Mouse (Mus musculus) stomach, embryonic 15.5 days (tissue): ENCODE measurements around the gene Dap. TPM values are rescaled to one million over a fixed set of nuclear protein-coding genes. Genes with fewer than 3 reads are reported as not detected.

Experiments used
- ATAC-seq: fragments of 200-750 bp; cut with Nextera tagmentation; 2 replicates; pipeline ENCODE4 v1.8.0; 2017; ENCODE audit warnings: low read depth, moderate number of reproducible peaks, moderate TSS enrichment; ENCODE audit not compliant: insufficient read depth, low FRiP score
- H3K27ac ChIP-seq: fragments of 300-500 bp; sonication (generic); 2 replicates; pipeline ENCODE4 v1.5.1; 2015; ENCODE audit warnings: mild to moderate bottlenecking, inconsistent platforms
- H3K27me3 ChIP-seq: fragments of 300-500 bp; sonication (generic); replicated peaks from 2 replicates; pipeline ENCODE4 v1.6.1; 2015; ENCODE audit warnings: inconsistent platforms
- H3K36me3 ChIP-seq: fragments of 300-500 bp; sonication (generic); 2 replicates; pipeline ENCODE4 v1.6.1; 2015; ENCODE audit warnings: inconsistent platforms
- H3K4me1 ChIP-seq: fragments of 300-500 bp; sonication (generic); 2 replicates; pipeline ENCODE4 v1.6.1; 2015; ENCODE audit warnings: inconsistent platforms
- H3K4me2 ChIP-seq: fragments of 300-500 bp; sonication (generic); 2 replicates; pipeline ENCODE4 v1.6.1; 2015; ENCODE audit warnings: mild to moderate bottlenecking, inconsistent platforms
- H3K4me3 ChIP-seq: fragments of 300-500 bp; sonication (generic); replicated peaks from 2 replicates; pipeline ENCODE4 v1.5.1; 2015; ENCODE audit warnings: inconsistent platforms
- H3K9ac ChIP-seq: fragments of 300-500 bp; sonication (generic); 2 replicates; pipeline ENCODE4 v1.6.1; 2015; ENCODE audit warnings: inconsistent platforms
- H3K9me3 ChIP-seq: fragments of 300-500 bp; sonication (generic); 2 replicates; pipeline ENCODE4 v1.6.1; 2016; ENCODE audit warnings: inconsistent platforms
- WGBS: fragments of 180-500 bp; shearing (Covaris S2); methylation state at CpG from one replicate; pipeline ENCODE4 v1.1.7; 2015; 5-methylcytosine and 5-hydroxymethylcytosine counted together
- polyA plus RNA-seq: library from polyadenylated mRNA; unstranded; fragments of >200 nt; fragmentation: Nextera tagmentation; extraction: Ambion mirVana; gene quantifications from 2 replicates; pipeline ENCODE4 v1.2.1, GENCODE M21; 2015

Gene Dap
- polyA plus RNA-seq, 1 experiment from 2014 or later: 112 TPM

DNA sequence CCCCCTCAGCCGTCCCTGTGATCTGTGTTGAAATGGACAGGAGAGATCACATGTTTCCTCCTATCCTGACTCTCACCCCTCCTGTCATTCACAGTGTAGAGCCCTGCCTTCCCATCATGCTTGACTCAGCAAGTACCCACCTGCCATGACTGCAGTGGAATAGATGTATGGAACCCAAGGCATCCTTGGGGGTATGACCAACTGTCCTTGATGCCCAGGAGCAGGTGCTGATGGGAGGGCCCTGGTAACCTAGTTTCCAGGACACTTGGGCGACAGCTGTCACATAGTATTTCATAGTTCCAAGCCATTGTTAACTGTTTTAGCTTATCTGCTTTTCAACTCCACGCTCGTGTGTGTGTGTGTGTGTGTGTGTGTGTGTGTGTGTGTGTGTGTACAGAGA lies 45.4 kb downstream of the Dap start:
- Histone ChIP-seq H3K36me3 (no peaks in the 10 kb centered on the region; the same call in 1 of the 2 replicates), H3K27ac (no peak overlapping the region), H3K4me1 (no peaks in the 10 kb centered on the region), H3K4me3 (no peak overlapping the region), H3K4me2 (no peak overlapping the region), H3K9ac (no peak overlapping the region), H3K27me3 (no peaks in the 10 kb centered on the region), H3K9me3 (no peaks in the 10 kb centered on the region)
- ATAC-seq: no peak
- 84% methylated on average over 4 of the region's 4 CpGs for WGBS

DNA sequence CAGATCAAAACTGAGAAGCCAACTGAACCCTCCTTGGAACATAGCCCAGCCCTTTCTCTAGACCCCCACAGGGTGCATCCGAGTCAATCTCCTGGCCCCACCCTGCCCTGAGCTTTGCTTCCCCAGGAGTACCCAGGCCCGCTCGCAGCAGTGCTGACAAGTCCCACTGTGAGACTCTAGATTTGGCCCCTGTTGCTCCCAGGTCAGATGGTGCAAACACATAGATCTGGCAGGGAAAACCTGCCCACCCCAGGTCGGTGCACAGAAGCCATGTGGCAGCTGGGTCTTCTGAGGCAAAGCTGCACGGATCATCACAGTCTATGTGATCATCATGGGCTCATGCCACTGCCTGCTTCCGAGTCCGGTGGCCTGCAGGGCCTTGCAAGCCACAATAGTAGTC lies 48.6 kb downstream of the Dap start:
- no peak overlapping the region for H3K4me3 ChIP-seq
- no peaks in the 10 kb centered on the region for H3K27me3 ChIP-seq
- H3K36me3 ChIP-seq: no peaks in the 10 kb centered on the region; the same call in 1 of the 2 replicates
- no peak overlapping the region for H3K4me2 ChIP-seq
- no peak overlapping the region for H3K9ac ChIP-seq
- no peak overlapping the region for H3K27ac ChIP-seq
- no peaks in the 10 kb centered on the region for H3K4me1 ChIP-seq
- no peak for ATAC-seq
- 84% methylated on average over 7 of the region's 7 CpGs for WGBS
- no peaks in the 10 kb centered on the region for H3K9me3 ChIP-seq

DNA sequence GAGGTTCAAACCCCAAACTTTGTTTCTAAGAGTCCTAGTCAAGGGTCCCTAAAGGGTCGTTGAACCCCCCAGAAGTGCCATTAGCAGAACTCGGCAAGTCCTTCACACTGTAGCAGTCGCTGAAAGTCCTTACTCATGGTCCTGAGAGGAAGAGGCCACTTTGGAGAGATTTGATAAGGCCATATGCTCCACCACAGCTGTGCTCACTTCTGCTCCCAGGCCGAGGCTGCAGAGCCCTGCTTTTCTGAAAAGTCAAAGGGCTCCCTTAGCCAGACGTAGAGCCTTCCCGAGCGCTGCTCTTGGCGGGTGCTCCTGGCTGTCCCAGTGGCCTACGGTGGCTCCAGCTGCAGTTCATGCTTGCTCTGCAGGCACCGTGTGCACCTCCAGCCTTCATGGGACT lies 49.4 kb downstream of the Dap start:
- Histone ChIP-seq H3K27ac (no peak overlapping the region), H3K9ac (no peak overlapping the region), H3K4me2 (no peak overlapping the region), H3K27me3 (no peaks in the 10 kb centered on the region), H3K9me3 (no peaks in the 10 kb centered on the region), H3K36me3 (no peaks in the 10 kb centered on the region; the same call in 1 of the 2 replicates), H3K4me3 (no peak overlapping the region), H3K4me1 (no peaks in the 10 kb centered on the region)
- WGBS: 64% methylated on average over 10 of the region's 10 CpGs
- no peak for ATAC-seq

DNA sequence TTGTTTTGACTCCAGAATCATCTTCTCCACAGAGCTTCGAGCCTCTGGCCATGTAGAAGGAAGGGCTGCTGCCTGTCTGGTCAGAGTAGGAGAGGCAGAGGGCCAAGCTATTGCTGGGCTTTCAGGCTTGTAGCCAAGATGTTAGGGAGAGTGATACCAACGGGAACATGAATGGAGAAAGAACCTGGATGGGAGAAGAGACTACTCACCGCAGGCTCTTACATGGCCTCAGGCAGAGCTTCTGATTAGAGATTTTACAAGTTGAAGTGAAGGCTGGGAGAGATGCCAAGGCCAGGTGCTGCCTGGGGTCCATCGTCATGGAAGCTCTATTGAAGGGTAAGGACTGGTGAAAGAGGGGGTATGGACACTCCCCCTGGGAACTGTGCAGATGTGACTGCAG lies 54.0 kb downstream of the Dap start:
- H3K9ac ChIP-seq: no peak overlapping the region
- no peak overlapping the region for H3K4me3 ChIP-seq
- no peaks in the 10 kb centered on the region for H3K9me3 ChIP-seq
- 0 out of 2 replicates have a peak, but pooled peaks cover 3% of the 10 kb centered on the region for H3K4me1 ChIP-seq
- no peaks in the 10 kb centered on the region; the same call in 1 of the 2 replicates for H3K36me3 ChIP-seq
- WGBS: 69% methylated on average over 4 of the region's 4 CpGs
- no peak overlapping the region for H3K27ac ChIP-seq
- no peak for ATAC-seq
- H3K27me3 ChIP-seq: no peaks in the 10 kb centered on the region
- H3K4me2 ChIP-seq: no peak overlapping the region

DNA sequence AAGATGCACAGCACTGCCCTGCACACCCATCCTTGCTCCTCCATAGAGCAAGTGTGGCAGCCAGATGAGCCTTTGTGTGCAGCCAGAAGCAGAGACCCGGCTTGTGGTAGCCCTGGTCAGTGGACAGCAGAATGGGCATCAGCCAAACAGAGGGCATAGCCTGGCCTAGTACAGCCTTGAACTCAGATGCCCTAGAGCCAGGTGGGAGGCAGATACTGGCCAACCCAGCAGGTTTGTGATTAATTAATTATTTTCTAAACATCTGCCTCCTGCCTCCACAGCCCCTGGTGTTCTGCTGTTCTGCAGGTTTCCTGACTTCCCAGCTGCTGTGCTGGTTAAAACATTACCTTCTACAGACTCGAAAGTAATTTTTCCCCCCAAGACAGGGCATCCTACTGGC lies 55.0 kb downstream of the Dap start:
- 63% methylated on average over 2 of the region's 2 CpGs for WGBS

DNA sequence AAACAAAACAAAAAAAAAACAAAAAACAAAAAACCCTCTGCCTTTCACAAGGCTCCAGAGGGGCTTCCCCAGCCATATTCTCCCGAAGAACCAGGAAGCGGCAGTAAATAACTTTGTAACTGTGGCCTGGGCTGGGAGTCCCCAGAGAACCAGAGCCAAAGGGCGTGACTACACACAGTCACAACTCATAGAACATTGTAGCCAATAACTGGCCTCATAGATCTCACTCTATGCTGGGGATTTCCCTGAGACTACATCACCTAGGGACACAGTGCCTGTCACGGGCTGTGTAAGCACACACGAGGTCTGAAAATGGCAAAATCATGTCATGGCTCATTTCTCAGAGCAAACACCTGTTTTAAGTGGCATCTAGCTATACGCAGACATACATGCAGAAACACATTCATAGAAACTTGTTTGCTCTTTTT lies 55.5 kb downstream of the Dap start:
- 68% methylated on average over 6 of the region's 6 CpGs for WGBS
- Histone ChIP-seq H3K9me3 (no peaks in the 10 kb centered on the region), H3K27me3 (no peaks in the 10 kb centered on the region), H3K4me3 (no peak overlapping the region), H3K36me3 (no peaks in the 10 kb centered on the region), H3K4me1 (0 out of 2 replicates have a peak, but pooled peaks cover 3% of the 10 kb centered on the region), H3K4me2 (no peak overlapping the region), H3K9ac (no peak overlapping the region), H3K27ac (no peak overlapping the region)
- no peak for ATAC-seq

More for the DNA sequence above, 55.0 kb downstream of the Dap start:
- Histone ChIP-seq H3K27ac (no peak overlapping the region), H3K4me2 (no peak overlapping the region), H3K4me1 (0 out of 2 replicates have a peak, but pooled peaks cover 3% of the 10 kb centered on the region), H3K4me3 (no peak overlapping the region), H3K9ac (no peak overlapping the region), H3K9me3 (no peaks in the 10 kb centered on the region), H3K27me3 (no peaks in the 10 kb centered on the region), H3K36me3 (no peaks in the 10 kb centered on the region)
- ATAC-seq: no peak

DNA sequence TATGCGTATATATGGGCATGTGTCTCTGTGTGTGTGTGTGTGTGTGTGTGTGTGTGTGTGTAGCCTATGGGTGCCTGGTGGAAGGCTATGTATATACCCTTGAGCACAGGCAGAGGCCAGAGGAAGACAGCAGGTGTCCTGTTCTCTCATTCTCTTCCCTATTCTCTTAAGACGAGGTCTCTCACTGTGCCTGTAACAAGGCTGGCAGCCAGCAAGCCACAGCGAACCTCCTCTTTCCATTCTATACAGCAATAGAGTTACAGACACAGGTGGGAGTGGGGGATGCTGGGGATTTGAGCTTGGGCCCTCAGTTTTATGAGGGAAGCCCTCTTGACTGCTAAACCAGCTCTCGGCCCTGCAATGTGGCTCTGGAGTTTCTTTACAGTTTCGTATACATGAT lies 55.9 kb downstream of the Dap start:
- Histone ChIP-seq H3K36me3 (no peaks in the 10 kb centered on the region), H3K27ac (no peak overlapping the region), H3K9ac (no peak overlapping the region), H3K4me3 (no peak overlapping the region), H3K4me1 (0 out of 2 replicates have a peak, but pooled peaks cover 3% of the 10 kb centered on the region), H3K27me3 (no peaks in the 10 kb centered on the region), H3K4me2 (no peak overlapping the region), H3K9me3 (no peaks in the 10 kb centered on the region)
- no peak for ATAC-seq
- WGBS: 87% methylated on average over 5 of the region's 5 CpGs

DNA sequence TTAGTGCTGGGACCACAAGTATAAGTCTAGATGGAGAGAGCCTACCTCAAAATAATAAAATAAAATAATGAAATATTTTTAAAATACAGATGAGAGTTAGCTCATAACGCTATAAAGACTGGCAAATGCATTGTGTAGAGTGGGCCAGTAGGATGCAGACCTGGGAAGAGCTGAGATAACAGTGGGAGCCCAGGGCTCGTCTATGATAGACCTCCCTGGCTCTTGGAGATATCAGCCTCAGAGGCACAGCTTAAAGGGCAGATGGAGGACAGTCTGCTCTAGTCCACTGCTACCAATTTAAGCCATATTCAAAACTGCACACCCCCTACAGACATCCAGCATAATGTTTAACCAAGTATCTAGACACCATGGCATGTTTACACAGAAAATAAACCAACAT lies 56.6 kb downstream of the Dap start:
- Histone ChIP-seq H3K27ac (no peak overlapping the region), H3K4me3 (no peak overlapping the region), H3K9me3 (no peaks in the 10 kb centered on the region), H3K9ac (no peak overlapping the region), H3K36me3 (no peaks in the 10 kb centered on the region), H3K4me1 (0 out of 2 replicates have a peak, but pooled peaks cover 3% of the 10 kb centered on the region), H3K27me3 (no peaks in the 10 kb centered on the region), H3K4me2 (no peak overlapping the region)
- 52% methylated on average over 2 of the region's 2 CpGs for WGBS
- ATAC-seq: no peak

DNA sequence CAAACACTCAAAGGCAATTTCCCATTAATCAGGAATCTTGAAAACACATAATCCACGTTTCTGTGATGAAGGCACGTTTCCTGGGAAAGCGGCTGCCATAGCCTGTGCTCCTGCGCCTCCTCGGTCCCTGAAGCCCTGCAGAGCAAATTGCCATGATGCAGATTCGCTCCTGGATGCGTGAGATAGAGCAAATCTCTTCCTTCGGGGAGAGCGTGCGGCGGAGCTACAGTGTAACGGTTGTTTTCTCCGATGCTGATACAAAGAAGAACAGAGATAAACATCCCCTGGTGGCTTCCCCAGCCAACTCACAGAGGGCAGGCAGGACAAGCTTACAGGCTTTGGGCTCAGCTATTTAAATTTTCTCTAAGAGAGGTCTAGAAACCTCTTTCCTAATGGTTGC lies 57.7 kb downstream of the Dap start:
- no peaks in the 10 kb centered on the region for H3K36me3 ChIP-seq
- H3K9ac ChIP-seq: no peak overlapping the region
- no peak overlapping the region for H3K4me2 ChIP-seq
- no peaks in the 10 kb centered on the region for H3K27me3 ChIP-seq
- H3K27ac ChIP-seq: no peak overlapping the region
- 52% methylated on average over 13 of the region's 13 CpGs for WGBS
- no peaks in the 10 kb centered on the region for H3K9me3 ChIP-seq
- ATAC-seq: no peak
- 0 out of 2 replicates have a peak, but pooled peaks cover 3% of the 10 kb centered on the region for H3K4me1 ChIP-seq
- H3K4me3 ChIP-seq: no peak overlapping the region

DNA sequence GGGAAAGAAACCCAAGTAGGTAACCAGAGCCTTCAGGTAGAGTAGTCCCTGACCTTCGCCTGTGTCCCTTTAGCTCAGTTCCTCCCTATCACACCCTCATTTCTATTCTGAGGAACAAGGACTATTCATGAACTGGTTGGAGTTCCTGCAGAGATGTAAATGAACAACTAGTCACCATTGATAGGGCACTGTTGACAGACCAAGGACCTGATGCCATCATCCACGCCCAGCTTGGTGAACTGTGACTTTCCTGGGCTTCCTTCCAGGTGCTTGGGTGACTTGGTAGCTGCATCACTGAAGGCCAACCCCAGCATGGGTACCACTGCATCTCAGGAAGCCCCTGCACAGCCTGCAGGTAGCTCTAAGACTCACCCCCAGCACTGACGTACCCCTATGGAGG lies 58.2 kb downstream of the Dap start:
- Histone ChIP-seq H3K36me3 (no peaks in the 10 kb centered on the region), H3K9ac (no peak overlapping the region), H3K4me3 (no peak overlapping the region), H3K9me3 (no peaks in the 10 kb centered on the region), H3K27me3 (no peaks in the 10 kb centered on the region), H3K27ac (no peak overlapping the region), H3K4me2 (no peak overlapping the region), H3K4me1 (0 out of 2 replicates have a peak, but pooled peaks cover 3% of the 10 kb centered on the region)
- 75% methylated on average over 3 of the region's 3 CpGs for WGBS
- ATAC-seq: no peak

DNA sequence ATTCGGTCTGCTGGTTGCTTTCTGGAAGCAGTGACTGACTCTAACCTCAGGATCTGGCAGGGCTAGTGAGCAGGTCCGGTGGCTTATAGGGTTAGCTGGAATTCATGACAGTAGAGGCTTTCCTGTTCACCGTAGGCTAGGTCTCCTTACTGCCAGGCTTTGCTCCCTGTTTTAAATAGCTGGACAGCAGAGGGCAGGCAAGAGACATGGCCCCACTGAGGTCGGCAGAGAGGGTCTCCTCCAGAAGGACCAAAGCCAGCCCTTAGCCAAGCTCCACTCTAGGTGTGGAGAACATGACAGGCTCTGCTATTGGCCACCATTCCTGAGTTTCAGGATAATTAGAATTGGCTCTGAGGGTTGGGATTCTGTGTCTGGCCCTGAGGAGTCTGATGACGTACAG lies 60.0 kb downstream of the Dap start:
- H3K9me3 ChIP-seq: no peaks in the 10 kb centered on the region
- H3K36me3 ChIP-seq: no peaks in the 10 kb centered on the region
- 0 out of 2 replicates have a peak, but pooled peaks cover 3% of the 10 kb centered on the region for H3K4me1 ChIP-seq
- no peak overlapping the region for H3K4me3 ChIP-seq
- WGBS: 66% methylated on average over 5 of the region's 5 CpGs
- no peaks in the 10 kb centered on the region for H3K27me3 ChIP-seq
- no peak overlapping the region for H3K9ac ChIP-seq
- no peak overlapping the region for H3K4me2 ChIP-seq
- no peak for ATAC-seq
- H3K27ac ChIP-seq: no peak overlapping the region

DNA sequence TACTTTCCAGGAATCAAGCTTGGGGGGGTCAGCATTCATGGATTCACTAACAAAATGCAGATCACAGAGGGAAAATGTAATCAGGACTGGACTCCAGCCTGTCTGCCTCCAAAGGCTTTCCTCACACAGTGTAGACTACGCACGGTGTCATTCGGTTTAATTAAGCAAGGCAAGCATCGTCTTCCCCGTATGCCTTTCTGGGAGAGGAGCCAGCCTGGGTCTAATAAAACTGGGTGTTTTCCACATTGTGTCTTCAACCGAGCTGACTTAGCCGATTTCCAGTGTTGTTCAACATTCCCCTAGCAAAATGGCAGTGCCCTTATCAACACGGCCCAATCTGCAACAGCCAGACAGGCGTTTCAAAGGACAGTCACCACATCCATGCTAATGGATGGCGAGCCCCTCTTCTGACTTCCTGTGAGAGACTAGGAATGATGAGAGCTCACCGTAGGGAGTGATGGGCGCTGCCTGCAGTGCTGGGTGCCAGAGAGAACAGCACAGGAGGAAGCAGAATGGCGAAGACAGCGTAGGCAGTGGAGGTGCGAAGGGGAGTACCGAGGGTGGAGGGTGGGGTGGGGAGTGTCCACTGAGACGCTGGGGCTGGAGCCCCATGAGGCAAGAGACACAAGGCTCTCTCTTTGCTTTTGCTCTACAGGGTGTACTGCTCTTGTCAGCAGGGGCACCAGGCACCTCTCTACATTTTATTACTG lies 61.0 kb downstream of the Dap start:
- Histone ChIP-seq H3K36me3 (no peaks in the 10 kb centered on the region), H3K4me3 (no peak overlapping the region), H3K9me3 (no peaks in the 10 kb centered on the region), H3K9ac (no peak overlapping the region), H3K4me1 (0 out of 2 replicates have a peak, but pooled peaks cover 3% of the 10 kb centered on the region), H3K27ac (no peak overlapping the region), H3K4me2 (no peak overlapping the region), H3K27me3 (no peaks in the 10 kb centered on the region)
- whole genome bisulfite sequencing: 66% methylated on average over 17 of the region's 17 CpGs
- ATAC-seq: no peak
